Mouse (Mus musculus) megakaryocyte, embryonic 14.5 days (primary cell): ENCODE measurements around the gene Rara.

Experiments
- FLI1 ChIP-seq: IDR thresholded peaks from 2 replicates; pipeline ENCODE4 v1.6.1; 2012; ENCODE audit warnings: low read length, inconsistent platforms, mixed read lengths
- GATA1 ChIP-seq: IDR thresholded peaks from 3 replicates; pipeline ENCODE4 v1.6.1; 2012; ENCODE audit warnings: mixed read lengths, low read length, inconsistent platforms, borderline replicate concordance

DNA sequence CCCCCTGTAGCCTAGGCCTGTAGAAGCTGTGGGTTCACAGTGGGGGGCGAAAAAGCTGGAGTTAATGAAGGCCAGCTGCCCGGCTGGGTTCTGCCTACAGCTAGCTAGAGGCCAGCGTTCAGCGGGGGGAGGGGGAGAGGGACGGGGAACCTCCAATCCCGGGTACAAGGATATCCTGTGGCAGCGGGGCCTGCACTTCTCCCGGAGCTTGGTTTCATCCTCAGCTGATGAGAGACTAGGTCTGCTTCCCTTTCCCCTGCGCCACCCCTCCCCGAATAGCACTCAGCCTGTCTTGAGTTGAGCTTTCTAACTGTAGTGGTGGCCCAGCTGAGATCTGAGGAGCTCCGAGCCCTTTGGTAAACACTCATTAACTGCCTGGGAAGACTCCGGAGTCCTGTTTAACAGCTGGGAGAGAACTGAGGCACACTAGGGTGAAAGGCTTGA is 1.7 kb upstream of the Rara start:
- TF ChIP-seq GATA1 (no peak), FLI1 (no peak)
